Mouse (Mus musculus) thymus, adult 2 months (tissue): Measurements from ENCODE around the gene Mmp14.

Experiments used
- CTCF ChIP-seq: fragments of 200-500 bp; IDR thresholded peaks from 2 replicates; pipeline ENCODE4 v1.5.1; 2012; ENCODE audit warnings: mild to moderate bottlenecking, control low read depth, low read length, moderate library complexity, borderline replicate concordance; ENCODE audit not compliant: control insufficient read depth, poor library complexity, insufficient read depth; ENCODE audit errors: extremely low read depth
- POLR2A ChIP-seq: fragments of 200-500 bp; IDR thresholded peaks from 2 replicates; pipeline ENCODE4 v1.6.1; 2012; ENCODE audit warnings: mild to moderate bottlenecking, low read length, control low read depth, moderate library complexity; ENCODE audit not compliant: control insufficient read depth, poor library complexity, insufficient read depth; ENCODE audit errors: extremely low read depth

GRCm38 (mm10) chr14:54393794-54394193, 37.6 kb upstream of the Mmp14 start:
- TF ChIP-seq CTCF: no peak
- TF ChIP-seq POLR2A: no peak
